Mouse (Mus musculus): ENCODE data around the gene A430078G23Rik. TPM values are rescaled to one million over a fixed set of nuclear protein-coding genes. Genes with fewer than 3 reads are reported as not detected.
A peak's percentile ranks its signal among the peaks of the same experiment; 100 is the strongest.

A430078G23Rik gene
- polyA plus RNA-seq, 1 experiment from 2014 or later: not detected

DNA sequence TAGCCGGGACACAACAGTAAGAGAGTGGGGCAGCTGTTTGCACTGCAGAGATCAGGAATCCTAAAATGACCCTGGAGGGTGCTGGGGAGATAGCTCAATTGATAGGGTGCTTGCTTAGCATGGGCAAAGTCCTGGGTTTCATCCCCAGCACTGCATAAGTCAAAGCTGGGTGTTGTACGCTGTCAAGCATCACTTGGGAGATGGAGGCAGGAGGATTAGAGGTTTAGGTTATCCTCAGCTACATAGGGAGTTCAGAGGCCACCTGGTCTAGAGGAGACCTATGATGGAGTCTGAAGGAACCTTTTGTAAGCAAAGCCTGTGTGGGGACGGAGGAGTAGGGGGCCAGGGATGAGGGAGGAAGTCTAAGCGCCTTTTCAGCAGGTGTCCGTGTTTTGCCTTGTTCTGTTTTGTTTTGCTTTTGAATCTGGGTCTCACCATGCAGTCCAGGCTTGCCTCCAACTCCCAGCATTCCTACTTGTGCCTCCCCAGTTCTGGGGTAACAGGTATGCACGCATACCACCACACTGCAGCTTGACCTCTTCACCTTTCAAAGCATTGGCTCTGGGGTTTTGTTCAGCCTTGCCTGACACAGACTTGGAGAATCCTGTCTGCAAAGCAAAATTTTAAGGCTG, 712 bp downstream of the A430078G23Rik start:
- WGBS: 82% methylated on average over 6 of the region's 6 CpGs
- no peak for ATAC-seq (ENCODE audit: low read depth)

DNA sequence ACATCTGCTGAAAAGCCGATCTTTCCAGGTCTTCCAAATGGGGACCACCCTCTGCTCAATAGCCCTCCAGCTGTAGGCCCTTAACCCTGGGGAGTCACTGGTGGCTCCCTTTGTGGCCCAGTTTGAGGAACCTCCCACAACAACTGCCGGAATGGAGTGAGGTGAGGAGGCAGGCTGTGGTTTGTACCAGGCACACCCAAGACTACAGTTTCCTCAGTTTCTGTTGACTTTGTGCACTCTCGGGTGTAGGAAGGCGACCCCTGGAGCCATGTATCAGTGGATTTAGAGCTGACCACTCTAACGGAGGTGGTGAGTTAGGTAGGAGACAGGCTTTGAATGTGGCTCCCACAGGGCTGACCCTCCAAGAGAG, 1.2 kb downstream of the A430078G23Rik start:
- no peak overlapping the region for H3K4me3 ChIP-seq
- no peak for ATAC-seq (ENCODE audit: low read depth)
- H3K36me3 ChIP-seq: no peaks in the 10 kb centered on the region
- H3K4me2 ChIP-seq: no peak overlapping the region
- H3K27me3 ChIP-seq: no peaks in the 10 kb centered on the region
- WGBS: 69% methylated on average over 5 of the region's 5 CpGs
- H3K4me1 ChIP-seq (replicated peaks): no peaks in the 10 kb centered on the region
- H3K9me3 ChIP-seq: no peaks in the 10 kb centered on the region
- H3K27ac ChIP-seq (replicated peaks): no peak overlapping the region
- H3K9ac ChIP-seq: no peak overlapping the region

More for the DNA sequence above, 712 bp downstream of the A430078G23Rik start:
- Histone ChIP-seq H3K36me3 (no peaks in the 10 kb centered on the region), H3K4me3 (no peak overlapping the region), H3K27me3 (no peaks in the 10 kb centered on the region), H3K4me2 (no peak overlapping the region), H3K27ac (replicated peaks) (no peak overlapping the region), H3K9ac (no peak overlapping the region), H3K4me1 (replicated peaks) (no peaks in the 10 kb centered on the region), H3K9me3 (no peaks in the 10 kb centered on the region)

DNA sequence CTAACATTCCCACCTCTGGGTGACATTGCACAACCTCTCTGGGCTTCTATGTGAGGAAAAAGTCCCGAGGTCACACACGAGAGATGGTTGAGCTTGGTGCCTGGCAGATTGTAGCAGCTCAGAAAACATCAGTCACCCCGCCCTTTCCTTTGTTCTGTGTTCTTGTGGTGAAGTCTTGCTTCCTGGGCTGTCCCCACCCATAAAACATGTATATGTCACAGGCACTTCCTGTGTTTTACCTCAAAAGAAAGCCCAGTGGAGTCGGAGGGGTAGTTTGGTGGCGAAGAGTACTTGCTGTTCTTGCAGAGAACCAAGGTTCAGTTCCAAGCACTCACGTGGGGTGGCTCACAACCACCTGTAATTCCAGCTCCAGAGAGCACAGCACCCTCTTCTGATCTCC, 2.4 kb downstream of the A430078G23Rik start:
- 78% methylated on average over 6 of the region's 6 CpGs for whole genome bisulfite sequencing
- ATAC-seq (ENCODE audit: low read depth): no peak
- H3K9me3 ChIP-seq: no peaks in the 10 kb centered on the region

DNA sequence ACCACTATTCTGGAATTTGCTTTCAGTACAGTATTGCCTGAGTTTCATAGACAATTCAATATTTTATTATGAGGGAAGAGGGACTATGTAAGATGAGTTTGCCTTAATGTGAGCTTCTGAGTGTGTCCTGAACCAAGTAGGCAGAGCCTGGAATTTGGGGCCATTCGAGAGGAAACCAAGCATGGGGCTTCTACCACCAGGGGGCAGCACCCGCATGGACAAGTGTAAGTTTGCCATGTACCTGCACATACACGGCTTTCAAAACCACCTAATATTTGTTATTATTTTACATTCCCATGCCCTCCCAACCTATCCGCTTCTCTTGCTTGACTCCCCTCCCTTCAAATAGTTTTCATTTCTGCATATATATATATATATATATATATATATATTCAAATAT, 4.8 kb downstream of the A430078G23Rik start:
- no peak overlapping the region for H3K4me2 ChIP-seq
- H3K36me3 ChIP-seq: no peaks in the 10 kb centered on the region
- H3K27ac ChIP-seq (replicated peaks): no peak overlapping the region
- no peak overlapping the region for H3K9ac ChIP-seq
- no peaks in the 10 kb centered on the region for H3K27me3 ChIP-seq
- H3K4me1 ChIP-seq (replicated peaks): no peaks in the 10 kb centered on the region
- H3K4me3 ChIP-seq: no peak overlapping the region
- no peaks in the 10 kb centered on the region for H3K9me3 ChIP-seq
- ATAC-seq (ENCODE audit: low read depth): 0 out of 2 replicates have a peak, but pooled peaks have one; percentile 43
- WGBS: 5% methylated on average over 4 of the region's 4 CpGs

More for the DNA sequence above, 2.4 kb downstream of the A430078G23Rik start:
- H3K4me3 ChIP-seq: no peak overlapping the region
- H3K36me3 ChIP-seq: no peaks in the 10 kb centered on the region
- no peak overlapping the region for H3K27ac ChIP-seq (replicated peaks)
- H3K9ac ChIP-seq: no peak overlapping the region
- no peaks in the 10 kb centered on the region for H3K27me3 ChIP-seq
- H3K4me2 ChIP-seq: no peak overlapping the region
- H3K4me1 ChIP-seq (replicated peaks): no peaks in the 10 kb centered on the region

DNA sequence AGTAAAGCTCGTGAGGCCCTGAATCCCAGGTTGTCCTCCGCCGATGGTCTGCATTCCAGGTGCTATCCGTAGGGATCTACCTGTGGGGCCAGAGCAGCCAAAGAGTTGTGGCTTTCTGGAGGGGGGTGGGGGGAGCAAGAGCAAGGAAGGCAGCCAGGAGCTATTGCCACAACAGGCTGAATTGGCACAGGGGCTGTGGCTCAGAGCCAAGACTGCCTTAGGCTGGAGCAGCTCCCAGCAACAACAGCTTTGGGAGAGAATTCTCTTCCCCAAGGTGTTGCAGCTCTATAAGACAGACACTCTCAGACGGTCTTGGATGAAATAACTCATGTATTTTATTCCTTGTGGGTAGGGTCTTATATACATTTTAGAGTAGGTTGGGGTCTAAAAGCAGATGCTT, 13.9 kb downstream of the A430078G23Rik start:
- no peak for ATAC-seq (ENCODE audit: low read depth)
- H3K27ac ChIP-seq (replicated peaks): no peak overlapping the region
- whole genome bisulfite sequencing: 89% methylated on average over 5 of the region's 5 CpGs

DNA sequence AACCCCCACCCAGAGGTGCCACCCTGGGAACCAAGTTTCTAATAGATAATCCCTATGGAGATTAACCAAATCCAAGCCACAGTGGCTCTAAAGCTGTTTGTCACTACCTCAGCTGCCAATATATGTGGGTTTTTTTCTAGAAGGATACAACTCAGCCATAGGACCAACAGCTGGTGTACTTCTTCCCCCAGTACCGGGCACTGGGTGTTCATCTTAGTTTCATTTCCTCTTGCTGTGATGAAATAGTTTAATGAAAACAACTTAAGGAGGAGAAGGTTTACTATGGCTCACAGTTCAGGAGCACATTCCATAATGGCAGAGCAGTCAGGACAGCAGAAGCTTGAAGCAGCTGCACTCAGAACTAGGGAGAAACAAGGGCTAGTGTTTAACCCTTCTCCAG, 14.9 kb downstream of the A430078G23Rik start:
- H3K4me2 ChIP-seq: no peak overlapping the region
- ATAC-seq (ENCODE audit: low read depth): no peak
- H3K9ac ChIP-seq: no peak overlapping the region
- no peak overlapping the region for H3K4me3 ChIP-seq
- no peaks in the 10 kb centered on the region for H3K36me3 ChIP-seq
- no peaks in the 10 kb centered on the region for H3K9me3 ChIP-seq
- no peaks in the 10 kb centered on the region for H3K27me3 ChIP-seq
- no peak overlapping the region for H3K27ac ChIP-seq (replicated peaks)
- no peaks in the 10 kb centered on the region for H3K4me1 ChIP-seq (replicated peaks)
- WGBS: 91% methylated on average over 1 of the region's 1 CpGs

More for the DNA sequence above, 13.9 kb downstream of the A430078G23Rik start:
- Histone ChIP-seq H3K27me3 (no peaks in the 10 kb centered on the region), H3K36me3 (no peaks in the 10 kb centered on the region), H3K9me3 (no peaks in the 10 kb centered on the region), H3K9ac (no peak overlapping the region), H3K4me3 (no peak overlapping the region), H3K4me2 (no peak overlapping the region), H3K4me1 (replicated peaks) (no peaks in the 10 kb centered on the region)

DNA sequence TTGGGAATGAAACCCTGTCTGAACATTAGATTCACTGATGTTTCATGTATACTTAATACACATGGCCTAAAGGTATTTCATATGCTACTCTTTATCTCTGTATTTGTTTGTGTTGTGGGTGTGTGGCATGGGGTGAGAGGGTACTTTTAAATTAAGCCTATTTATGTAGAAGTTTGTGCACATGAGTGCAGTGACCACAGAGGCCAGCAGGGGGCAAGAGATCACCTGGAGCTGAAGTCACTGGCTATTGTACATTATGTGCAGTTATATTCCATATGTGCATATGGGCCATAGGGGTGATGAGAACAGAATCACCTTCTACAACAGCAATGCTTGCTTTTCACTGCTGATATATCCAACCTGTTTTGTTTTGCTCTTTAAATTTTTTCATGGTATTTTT, 22.5 kb downstream of the A430078G23Rik start:
- ATAC-seq (ENCODE audit: low read depth): no peak
- Histone ChIP-seq H3K9ac (no peak overlapping the region), H3K4me3 (no peak overlapping the region), H3K4me1 (replicated peaks) (no peaks in the 10 kb centered on the region), H3K9me3 (no peaks in the 10 kb centered on the region; the same call in 1 of the 2 replicates), H3K4me2 (no peak overlapping the region), H3K36me3 (no peaks in the 10 kb centered on the region), H3K27ac (replicated peaks) (no peak overlapping the region), H3K27me3 (no peaks in the 10 kb centered on the region)

DNA sequence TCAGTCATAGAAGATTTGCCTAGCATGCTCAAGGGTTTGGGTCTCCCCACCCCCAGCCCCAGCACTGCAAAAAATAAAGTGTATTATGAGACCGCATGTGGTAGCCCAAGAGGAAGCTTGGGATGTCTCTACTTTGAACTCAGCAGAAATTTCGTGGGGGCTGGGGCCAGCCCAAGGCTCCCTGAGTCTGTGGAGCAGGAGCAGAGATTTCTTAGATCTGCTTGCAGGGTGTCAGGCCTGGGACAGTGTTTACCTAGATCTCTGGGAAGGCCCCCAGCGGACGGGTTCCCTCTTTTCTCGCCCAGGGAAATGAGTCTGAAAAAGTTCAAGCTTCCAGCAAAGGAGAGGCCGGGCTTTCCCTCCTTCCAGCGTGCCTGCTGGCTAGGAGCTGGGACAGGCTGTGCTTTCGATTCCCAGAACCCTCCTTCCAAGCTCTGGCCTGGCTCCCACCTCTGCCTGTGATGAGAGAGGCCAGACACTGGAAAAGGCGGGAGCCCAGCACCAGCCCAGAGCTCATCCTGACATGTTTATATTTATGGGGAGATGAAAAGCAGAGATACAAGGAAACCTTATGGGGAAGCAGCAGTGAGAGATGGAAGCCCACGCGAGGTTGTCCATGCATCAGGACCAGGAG, 23.5 kb downstream of the A430078G23Rik start:
- H3K4me3 ChIP-seq: no peak overlapping the region
- H3K27me3 ChIP-seq: no peaks in the 10 kb centered on the region
- 68% methylated on average over 11 of the region's 11 CpGs for WGBS
- no peaks in the 10 kb centered on the region for H3K36me3 ChIP-seq
- no peak overlapping the region for H3K9ac ChIP-seq
- ATAC-seq (ENCODE audit: low read depth): no peak
- no peak overlapping the region for H3K4me2 ChIP-seq
- H3K27ac ChIP-seq (replicated peaks): no peak overlapping the region
- no peaks in the 10 kb centered on the region for H3K4me1 ChIP-seq (replicated peaks)
- no peaks in the 10 kb centered on the region; the same call in 1 of the 2 replicates for H3K9me3 ChIP-seq

DNA sequence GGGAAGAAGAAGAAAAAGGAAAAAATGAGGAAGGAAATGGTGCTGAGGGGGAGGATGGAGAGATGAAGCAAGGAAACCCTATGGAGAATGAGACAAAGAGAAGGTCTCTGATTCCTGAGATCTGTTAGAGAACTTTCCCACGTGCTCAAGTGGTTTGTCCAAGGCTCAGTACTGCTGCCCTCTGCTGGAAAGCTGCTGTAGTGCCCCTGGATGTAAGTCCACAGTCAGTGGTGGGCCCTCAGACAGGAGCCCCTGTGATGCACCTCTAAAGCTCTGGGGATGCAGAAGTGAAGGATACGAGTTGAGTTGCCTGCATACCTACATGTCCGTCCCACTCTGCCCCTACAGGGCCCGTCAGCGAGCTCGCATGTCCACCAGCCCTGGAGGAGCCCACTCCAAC, 34.1 kb downstream of the A430078G23Rik start:
- no peak; the same call in 1 of the 2 replicates for ATAC-seq (ENCODE audit: low read depth)
- no peaks in the 10 kb centered on the region for H3K27me3 ChIP-seq
- H3K9ac ChIP-seq: no peak overlapping the region
- H3K4me2 ChIP-seq: no peak overlapping the region
- H3K9me3 ChIP-seq: no peaks in the 10 kb centered on the region
- H3K4me3 ChIP-seq: no peak overlapping the region
- H3K27ac ChIP-seq (replicated peaks): no peak overlapping the region
- H3K4me1 ChIP-seq (replicated peaks): 0 out of 2 replicates have a peak, but pooled peaks cover 2% of the 10 kb centered on the region
- H3K36me3 ChIP-seq: no peaks in the 10 kb centered on the region
- WGBS: 34% methylated on average over 6 of the region's 6 CpGs

DNA sequence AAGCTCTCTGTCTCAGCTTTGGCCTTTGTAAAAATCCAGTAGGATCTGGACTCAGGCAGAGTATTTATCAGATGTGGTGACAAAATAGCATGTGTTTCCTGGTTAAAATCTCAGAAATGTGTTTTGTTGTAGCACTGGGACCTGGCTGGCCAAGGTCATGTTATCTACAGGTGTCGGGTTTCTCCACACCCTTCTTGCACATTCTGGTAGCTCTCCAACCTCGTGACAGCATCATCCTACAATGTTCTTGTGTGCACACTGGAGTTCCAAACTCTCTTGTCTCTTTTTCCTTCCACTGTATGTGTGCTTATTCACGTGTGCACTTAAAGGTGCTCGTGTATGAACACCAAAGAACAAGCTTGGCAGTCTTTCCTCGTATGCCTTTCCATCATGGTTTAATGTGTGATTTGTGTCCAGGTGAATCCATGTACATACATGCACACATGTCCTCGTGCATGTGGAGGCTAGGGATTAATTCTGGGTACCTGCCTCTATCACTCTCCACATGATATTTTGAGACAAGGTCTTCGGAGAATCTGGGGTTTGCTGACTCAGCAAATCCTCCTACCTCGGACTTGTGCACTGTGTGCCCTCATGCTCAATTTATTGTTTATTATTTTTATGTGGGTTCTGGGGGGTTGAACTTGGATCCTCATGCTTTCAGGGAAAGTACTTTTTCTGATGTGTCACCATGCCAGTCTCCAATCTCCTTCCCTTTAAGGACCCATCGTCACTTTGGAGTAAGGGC, 35.5 kb downstream of the A430078G23Rik start:
- Histone ChIP-seq H3K9me3 (no peaks in the 10 kb centered on the region), H3K36me3 (no peaks in the 10 kb centered on the region), H3K4me1 (replicated peaks) (peaks cover 11% of the 10 kb centered on the region), H3K9ac (no peak overlapping the region), H3K4me2 (no peak overlapping the region), H3K27me3 (no peaks in the 10 kb centered on the region), H3K27ac (replicated peaks) (no peak overlapping the region), H3K4me3 (no peak overlapping the region)
- 75% methylated on average over 9 of the region's 9 CpGs for WGBS
- no peak for ATAC-seq (ENCODE audit: low read depth)

DNA sequence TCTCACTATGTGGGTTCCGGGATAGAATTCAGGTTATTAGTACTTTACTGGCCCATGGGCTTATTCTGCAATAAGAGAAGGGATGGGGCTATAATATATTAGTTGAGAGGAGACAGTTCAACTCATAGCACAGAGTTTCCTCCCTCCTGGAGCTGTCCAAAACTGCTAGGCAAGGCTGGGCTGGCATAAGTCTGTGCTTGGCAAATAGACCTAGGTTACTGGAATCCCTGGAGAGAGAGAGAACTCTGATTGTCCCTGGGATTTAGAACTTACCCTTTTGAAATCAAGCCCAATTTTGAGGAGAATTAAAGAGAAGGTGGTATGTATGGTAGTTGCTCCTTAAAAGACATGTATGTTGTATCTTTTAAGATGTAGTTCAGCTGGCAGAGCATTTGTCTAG, 36.3 kb downstream of the A430078G23Rik start:
- Histone ChIP-seq H3K4me1 (replicated peaks) (peaks cover 18% of the 10 kb centered on the region), H3K27ac (replicated peaks) (no peak overlapping the region), H3K9ac (no peak overlapping the region), H3K4me3 (no peak overlapping the region), H3K9me3 (no peaks in the 10 kb centered on the region), H3K4me2 (no peak overlapping the region), H3K36me3 (no peaks in the 10 kb centered on the region), H3K27me3 (no peaks in the 10 kb centered on the region)
- no peak for ATAC-seq (ENCODE audit: low read depth)
- WGBS: 90% methylated on average over 1 of the region's 1 CpGs

DNA sequence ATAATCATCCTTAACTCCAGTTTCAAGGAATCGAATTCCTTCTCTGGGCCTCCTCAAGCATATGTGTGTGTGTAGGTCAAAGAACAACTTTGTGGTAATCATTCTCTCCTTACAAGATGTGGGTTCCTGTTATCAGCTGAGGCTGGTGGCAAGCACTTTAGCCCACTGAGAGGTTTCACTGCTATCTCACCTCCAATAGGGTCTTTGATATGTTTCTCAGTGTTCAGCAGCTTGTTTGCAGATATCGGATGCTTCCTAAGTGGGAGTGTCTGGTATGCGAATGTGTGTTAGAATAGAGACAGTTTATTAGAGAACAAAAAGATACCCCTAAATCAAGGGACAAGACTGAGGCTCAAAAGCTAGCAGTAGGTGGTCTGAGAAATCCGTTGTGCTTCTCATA, 39.1 kb downstream of the A430078G23Rik start:
- H3K27ac ChIP-seq (replicated peaks): no peak overlapping the region
- peak overlapping the region; percentile 69 for H3K4me3 ChIP-seq
- ATAC-seq (ENCODE audit: low read depth): no peak
- H3K4me1 ChIP-seq (replicated peaks): peaks cover 43% of the 10 kb centered on the region
- H3K27me3 ChIP-seq: no peaks in the 10 kb centered on the region
- no peaks in the 10 kb centered on the region for H3K9me3 ChIP-seq
- H3K36me3 ChIP-seq: peaks cover 5% of the 10 kb centered on the region; the same call in 1 of the 2 replicates
- WGBS: 55% methylated on average over 4 of the region's 4 CpGs
- H3K9ac ChIP-seq: peak overlapping the region; percentile 84
- H3K4me2 ChIP-seq: peak overlapping the region; percentile 77
